Mouse (Mus musculus) forebrain, embryonic 13.5 days (tissue): ENCODE data around the gene 1700011L22Rik. TPM values are rescaled to one million over a fixed set of nuclear protein-coding genes. Genes with fewer than 3 reads are reported as not detected.

Experiments used
- ATAC-seq: fragments of 200-750 bp; cut with Nextera tagmentation; 2 replicates; pipeline ENCODE4 v1.8.0; 2017
- H3K27ac ChIP-seq: fragments of 300-500 bp; sonication (generic); 2 replicates; pipeline ENCODE4 v1.5.1; 2015; ENCODE audit warnings: inconsistent platforms, mild to moderate bottlenecking, moderate library complexity
- H3K27me3 ChIP-seq: fragments of 300-500 bp; sonication (generic); 2 replicates; pipeline ENCODE4 v1.6.1; 2015; ENCODE audit warnings: mild to moderate bottlenecking, inconsistent platforms
- H3K36me3 ChIP-seq: fragments of 300-500 bp; sonication (generic); 2 replicates; pipeline ENCODE4 v1.6.1; 2015; ENCODE audit warnings: mild to moderate bottlenecking, inconsistent platforms; ENCODE audit not compliant: poor library complexity, severe bottlenecking
- H3K4me1 ChIP-seq: fragments of 300-500 bp; sonication (generic); 2 replicates; pipeline ENCODE4 v1.6.1; 2015; ENCODE audit warnings: inconsistent platforms
- H3K4me2 ChIP-seq: fragments of 300-500 bp; sonication (generic); 2 replicates; pipeline ENCODE4 v1.6.1; 2015; ENCODE audit warnings: inconsistent platforms, mild to moderate bottlenecking, moderate library complexity
- H3K4me3 ChIP-seq: fragments of 300-500 bp; sonication (generic); 2 replicates; pipeline ENCODE4 v1.5.1; 2015; ENCODE audit warnings: mild to moderate bottlenecking, inconsistent platforms
- H3K9ac ChIP-seq: fragments of 300-500 bp; sonication (generic); 2 replicates; pipeline ENCODE4 v1.6.1; 2015; ENCODE audit warnings: mild to moderate bottlenecking, inconsistent platforms
- H3K9me3 ChIP-seq: fragments of 300-500 bp; sonication (generic); replicated peaks from 2 replicates; pipeline ENCODE4 v1.6.1; 2016; ENCODE audit warnings: inconsistent platforms
- WGBS: fragments of 180-500 bp; shearing (Covaris S2); methylation state at CpG from one replicate; pipeline ENCODE4 v1.1.7; 2015; 5-methylcytosine and 5-hydroxymethylcytosine counted together
- polyA plus RNA-seq: library from polyadenylated mRNA; unstranded; fragments of >200 nt; fragmentation: Nextera tagmentation; extraction: Ambion mirVana; gene quantifications from 2 replicates; pipeline ENCODE4 v1.2.1, GENCODE M21; 2015

1700011L22Rik gene
- polyA plus RNA-seq, 1 experiment from 2014 or later = not detected

DNA sequence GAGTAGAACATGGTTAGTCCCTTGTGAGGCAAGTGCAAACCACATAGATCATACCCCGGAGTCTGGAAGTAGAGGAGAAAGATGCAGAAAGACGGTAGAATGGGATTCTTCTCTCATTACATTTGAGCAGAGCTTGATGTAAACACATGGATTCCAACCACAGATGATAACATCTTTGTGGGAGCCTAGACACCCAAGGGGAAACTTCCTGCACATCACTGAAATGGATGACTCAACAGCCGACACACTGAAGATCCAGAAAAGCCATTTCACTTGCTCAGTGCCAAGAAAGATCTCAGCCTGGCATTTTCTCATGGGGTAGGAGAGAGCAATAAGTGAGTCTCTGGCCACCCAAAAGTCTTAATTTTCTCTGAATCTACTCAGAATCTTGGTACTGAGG, 20.5 kb downstream of the 1700011L22Rik start:
- H3K9me3 ChIP-seq = peaks cover 6% of the 10 kb centered on the region; the same call in 1 of the 2 replicates
- H3K9ac ChIP-seq = no peak overlapping the region
- no peak overlapping the region for H3K4me3 ChIP-seq
- 96% methylated on average over 3 of the region's 3 CpGs for WGBS
- no peaks in the 10 kb centered on the region for H3K4me1 ChIP-seq
- H3K27ac ChIP-seq = no peak overlapping the region
- H3K36me3 ChIP-seq = no peaks in the 10 kb centered on the region
- ATAC-seq = no peak
- H3K4me2 ChIP-seq = no peak overlapping the region
- H3K27me3 ChIP-seq = no peaks in the 10 kb centered on the region

DNA sequence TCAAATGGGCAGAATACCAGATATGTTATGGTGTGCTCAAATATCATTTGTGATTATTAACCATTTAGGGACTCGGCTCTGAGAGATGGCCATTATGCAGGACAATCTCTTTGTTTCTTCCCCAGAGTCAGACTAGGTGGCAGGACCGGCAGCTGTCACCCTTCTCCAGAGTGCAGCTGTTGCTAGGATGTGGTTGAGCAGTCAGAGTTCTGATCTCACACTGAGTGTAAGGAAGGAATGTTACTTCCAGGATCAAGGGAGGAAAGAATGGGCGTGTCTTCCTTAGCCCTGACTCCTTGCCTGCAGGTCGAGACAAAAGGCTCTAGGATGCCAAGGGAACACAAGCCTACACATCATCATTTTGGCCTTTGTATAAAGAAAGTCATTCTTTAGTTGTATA, 21.2 kb downstream of the 1700011L22Rik start:
- WGBS = 82% methylated on average over 4 of the region's 4 CpGs
- H3K27me3 ChIP-seq = no peaks in the 10 kb centered on the region
- H3K36me3 ChIP-seq = no peaks in the 10 kb centered on the region
- H3K4me3 ChIP-seq = no peak overlapping the region
- H3K9ac ChIP-seq = no peak overlapping the region
- H3K4me2 ChIP-seq = no peak overlapping the region
- no peak for ATAC-seq
- no peak overlapping the region for H3K27ac ChIP-seq
- H3K4me1 ChIP-seq = no peaks in the 10 kb centered on the region
- H3K9me3 ChIP-seq = peaks cover 6% of the 10 kb centered on the region; the same call in 1 of the 2 replicates

DNA sequence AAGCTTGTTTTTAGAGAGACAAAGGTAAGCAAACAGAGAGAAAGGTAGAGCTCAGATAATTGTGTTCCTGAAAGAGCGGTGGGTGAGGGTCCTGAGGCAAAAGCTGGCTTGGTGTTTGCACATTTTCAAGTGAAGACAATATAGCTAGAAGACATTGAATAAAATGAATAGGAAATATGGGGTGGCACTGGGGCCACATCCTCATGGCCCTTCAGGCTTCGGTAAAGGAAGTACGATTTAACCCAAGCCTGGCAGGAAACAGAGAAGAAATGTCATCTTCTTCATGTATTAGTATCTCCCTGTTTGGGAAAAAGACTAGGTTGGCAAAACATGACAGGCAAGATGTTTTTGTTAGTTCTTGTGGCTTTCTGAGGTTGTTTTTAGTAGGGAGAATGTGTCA, 22.3 kb downstream of the 1700011L22Rik start:
- Histone ChIP-seq H3K9ac (no peak overlapping the region), H3K36me3 (no peaks in the 10 kb centered on the region), H3K27me3 (no peaks in the 10 kb centered on the region), H3K4me1 (no peaks in the 10 kb centered on the region), H3K4me2 (no peak overlapping the region), H3K4me3 (no peak overlapping the region), H3K27ac (no peak overlapping the region), H3K9me3 (peaks cover 6% of the 10 kb centered on the region; the same call in 1 of the 2 replicates)
- WGBS = 92% methylated on average over 3 of the region's 3 CpGs
- no peak for ATAC-seq

DNA sequence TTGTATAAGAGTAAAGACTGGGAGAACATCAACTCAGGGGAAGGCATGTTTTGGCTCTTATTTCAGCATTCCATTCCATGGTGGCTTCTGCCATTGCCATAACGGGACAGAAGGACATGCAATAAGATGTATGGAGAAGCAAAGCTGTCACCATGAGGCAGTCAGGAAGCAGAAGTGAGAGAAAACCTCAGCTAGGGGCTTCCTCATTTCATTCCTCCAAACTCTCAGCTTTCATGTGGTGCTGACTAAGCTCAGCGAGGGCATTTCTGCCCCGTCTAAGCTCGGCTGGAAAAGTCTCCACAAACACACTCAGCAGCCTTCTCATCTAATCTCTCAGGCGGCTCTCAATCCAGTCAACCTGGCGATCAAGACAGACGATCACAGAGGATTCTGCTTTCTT, 22.8 kb downstream of the 1700011L22Rik start:
- H3K36me3 ChIP-seq = no peaks in the 10 kb centered on the region
- no peak overlapping the region for H3K9ac ChIP-seq
- H3K4me2 ChIP-seq = no peak overlapping the region
- no peak overlapping the region for H3K27ac ChIP-seq
- peaks cover 6% of the 10 kb centered on the region; the same call in 1 of the 2 replicates for H3K9me3 ChIP-seq
- 89% methylated on average over 7 of the region's 7 CpGs for WGBS
- no peak for ATAC-seq
- H3K4me3 ChIP-seq = no peak overlapping the region
- no peaks in the 10 kb centered on the region for H3K27me3 ChIP-seq
- no peaks in the 10 kb centered on the region for H3K4me1 ChIP-seq

DNA sequence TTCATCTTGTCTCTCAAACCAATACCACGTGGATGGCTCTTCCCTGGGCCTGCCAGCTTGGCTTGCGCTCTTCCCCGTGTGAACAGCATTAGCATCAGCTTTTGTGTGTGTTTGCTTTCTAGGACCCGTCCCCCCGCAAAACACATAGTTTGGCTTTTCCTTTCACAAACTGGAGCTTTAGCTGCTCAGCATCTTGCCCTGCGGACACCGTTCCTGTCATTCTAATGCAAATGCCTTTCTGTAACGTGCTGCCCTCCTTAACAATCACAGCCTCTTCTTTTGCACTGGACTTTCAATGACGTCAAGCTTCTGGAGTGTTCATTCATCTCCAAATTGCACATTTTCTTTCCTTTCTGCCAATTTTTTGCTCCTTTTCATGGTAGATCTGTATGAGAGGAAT, 24.0 kb downstream of the 1700011L22Rik start:
- ATAC-seq = 0 out of 2 replicates have a peak, but pooled peaks have one; percentile 24
- no peaks in the 10 kb centered on the region for H3K36me3 ChIP-seq
- no peak overlapping the region for H3K27ac ChIP-seq
- no peak overlapping the region for H3K4me2 ChIP-seq
- H3K9me3 ChIP-seq = peaks cover 6% of the 10 kb centered on the region; the same call in 1 of the 2 replicates
- H3K4me1 ChIP-seq = no peaks in the 10 kb centered on the region
- no peaks in the 10 kb centered on the region for H3K27me3 ChIP-seq
- WGBS = 20% methylated on average over 9 of the region's 9 CpGs
- H3K9ac ChIP-seq = no peak overlapping the region
- H3K4me3 ChIP-seq = no peak overlapping the region

DNA sequence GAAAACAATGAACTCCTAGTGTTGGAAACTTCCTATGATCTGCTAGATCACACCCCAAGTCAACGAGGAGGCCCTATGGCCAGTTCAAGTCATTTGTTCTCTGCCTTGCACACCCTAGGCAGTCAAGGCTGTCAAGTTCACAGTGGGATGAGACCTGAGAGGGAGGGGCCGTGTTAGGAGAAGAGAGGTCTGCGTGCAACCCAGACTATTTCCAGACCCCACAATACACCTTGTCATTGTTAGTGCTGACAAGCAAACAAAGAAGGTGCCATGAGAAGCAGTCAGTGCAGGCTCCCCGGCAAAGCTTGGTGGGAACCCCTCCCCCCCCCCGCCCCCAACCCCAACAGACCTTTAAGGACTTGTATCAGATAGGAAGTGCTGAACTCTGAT, 25.6 kb downstream of the 1700011L22Rik start:
- Histone ChIP-seq H3K4me1 (no peaks in the 10 kb centered on the region), H3K9me3 (peaks cover 6% of the 10 kb centered on the region; the same call in 1 of the 2 replicates), H3K4me2 (no peak overlapping the region), H3K9ac (no peak overlapping the region), H3K27me3 (no peaks in the 10 kb centered on the region), H3K27ac (no peak overlapping the region), H3K36me3 (no peaks in the 10 kb centered on the region), H3K4me3 (no peak overlapping the region)
- ATAC-seq = 0 out of 2 replicates have a peak, but pooled peaks have one; percentile 43
- 68% methylated on average over 5 of the region's 5 CpGs for WGBS

DNA sequence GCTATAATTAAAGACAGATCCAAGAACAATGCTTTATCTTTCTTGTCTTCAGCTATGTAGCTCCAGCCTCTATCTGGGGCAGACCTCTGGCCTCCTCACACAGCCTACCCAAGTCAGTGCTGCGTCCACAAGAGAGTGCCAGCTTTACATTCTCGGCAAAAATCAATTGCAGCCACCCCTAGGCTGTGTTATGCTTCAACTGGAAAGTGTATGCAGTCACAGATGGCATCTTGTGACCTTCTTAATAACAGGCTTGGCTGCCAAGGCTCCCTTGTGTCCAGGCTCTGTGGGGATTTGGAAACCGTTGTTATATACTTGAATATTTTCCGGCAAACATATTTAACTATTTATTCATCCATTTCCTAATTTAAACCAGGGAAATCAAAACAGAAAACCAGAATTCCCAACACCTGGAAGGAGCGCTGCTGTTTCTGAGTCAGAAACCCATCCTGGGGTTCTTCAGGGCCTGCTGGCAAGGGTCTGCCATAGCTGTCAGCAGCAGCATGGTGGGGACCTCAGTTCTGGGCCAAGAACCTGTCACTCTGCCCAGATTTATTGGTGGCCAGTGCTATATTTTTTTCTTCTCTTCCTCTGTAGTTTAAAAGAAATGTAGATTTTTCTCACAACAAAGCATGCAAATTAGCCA, 26.1 kb downstream of the 1700011L22Rik start:
- Histone ChIP-seq H3K4me3 (no peak overlapping the region), H3K27ac (no peak overlapping the region), H3K4me1 (no peaks in the 10 kb centered on the region), H3K36me3 (no peaks in the 10 kb centered on the region), H3K4me2 (no peak overlapping the region), H3K27me3 (no peaks in the 10 kb centered on the region), H3K9me3 (peaks cover 6% of the 10 kb centered on the region; the same call in 1 of the 2 replicates), H3K9ac (no peak overlapping the region)
- 0 out of 2 replicates have a peak, but pooled peaks have one; percentile 30 for ATAC-seq
- WGBS = 82% methylated on average over 5 of the region's 5 CpGs

DNA sequence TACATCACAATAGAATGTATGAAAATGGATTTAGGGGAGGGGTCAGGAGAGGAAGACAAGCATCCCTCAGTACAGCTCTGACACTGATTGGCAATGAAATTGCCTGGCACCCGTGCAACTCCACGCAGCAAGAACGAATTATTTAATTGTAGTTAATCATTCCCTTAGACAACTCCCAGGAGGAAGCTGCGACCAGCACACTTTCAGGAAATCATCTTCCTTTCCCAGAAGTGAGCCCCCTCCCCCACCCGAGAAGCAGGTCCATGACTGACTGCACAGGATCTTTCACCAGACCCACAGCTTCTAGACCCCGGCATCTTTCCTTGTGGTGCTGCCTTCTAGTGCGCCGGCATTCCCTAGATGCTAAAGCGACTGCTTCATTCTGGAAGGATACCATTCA, 36.7 kb downstream of the 1700011L22Rik start:
- no peaks in the 10 kb centered on the region for H3K27me3 ChIP-seq
- ATAC-seq = no peak
- no peak overlapping the region for H3K4me3 ChIP-seq
- no peak overlapping the region for H3K9ac ChIP-seq
- H3K27ac ChIP-seq = no peak overlapping the region
- peaks cover 28% of the 10 kb centered on the region for H3K4me1 ChIP-seq
- no peaks in the 10 kb centered on the region for H3K9me3 ChIP-seq
- no peak overlapping the region for H3K4me2 ChIP-seq
- 69% methylated on average over 9 of the region's 9 CpGs for WGBS
- H3K36me3 ChIP-seq = no peaks in the 10 kb centered on the region

DNA sequence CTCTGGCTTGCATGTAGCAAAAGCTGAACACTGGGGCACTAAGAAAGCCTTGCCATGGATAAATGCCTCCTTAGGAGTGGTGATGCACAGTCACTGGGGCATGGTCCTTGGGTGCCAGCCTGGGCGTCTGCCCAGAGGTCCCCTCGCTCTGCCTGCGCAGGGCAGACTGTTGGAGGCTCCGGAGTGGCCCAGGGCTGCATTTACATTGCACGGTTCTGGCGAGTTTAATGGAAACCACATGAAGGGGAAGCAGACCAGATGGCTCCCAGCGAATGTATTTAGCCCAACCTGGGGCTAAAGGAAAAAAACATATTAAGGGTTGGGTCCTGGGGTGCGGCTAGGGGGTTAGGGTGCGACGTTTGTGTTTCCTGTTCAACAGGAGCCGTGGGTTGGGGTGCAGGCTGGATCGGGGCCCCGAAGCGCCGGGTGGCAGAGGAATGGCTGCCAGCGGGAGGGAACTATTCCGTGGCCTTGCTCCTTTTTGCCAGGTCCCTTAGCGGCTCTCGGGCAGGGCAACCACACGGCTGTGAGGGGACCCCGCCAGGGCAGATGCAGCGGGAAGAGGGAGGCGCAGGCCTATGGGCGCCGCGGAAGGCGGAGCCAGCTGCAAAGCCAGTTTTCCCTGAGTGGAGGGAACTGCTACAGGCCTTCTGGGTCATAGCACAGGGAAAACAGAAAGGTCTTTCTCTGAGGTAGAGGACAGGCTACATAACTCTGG, 38.6 kb downstream of the 1700011L22Rik start:
- H3K4me2 ChIP-seq = peak overlapping the region; percentile 64
- H3K9ac ChIP-seq = peak overlapping the region; percentile 66
- no peaks in the 10 kb centered on the region for H3K27me3 ChIP-seq
- H3K9me3 ChIP-seq = no peaks in the 10 kb centered on the region
- peak; percentile 78 for ATAC-seq
- WGBS = 6% methylated on average over 27 of the region's 27 CpGs
- H3K4me1 ChIP-seq = peaks cover 28% of the 10 kb centered on the region
- no peak overlapping the region; the same call in 1 of the 2 replicates for H3K27ac ChIP-seq
- peak overlapping the region; percentile 38 for H3K4me3 ChIP-seq
- no peaks in the 10 kb centered on the region for H3K36me3 ChIP-seq

DNA sequence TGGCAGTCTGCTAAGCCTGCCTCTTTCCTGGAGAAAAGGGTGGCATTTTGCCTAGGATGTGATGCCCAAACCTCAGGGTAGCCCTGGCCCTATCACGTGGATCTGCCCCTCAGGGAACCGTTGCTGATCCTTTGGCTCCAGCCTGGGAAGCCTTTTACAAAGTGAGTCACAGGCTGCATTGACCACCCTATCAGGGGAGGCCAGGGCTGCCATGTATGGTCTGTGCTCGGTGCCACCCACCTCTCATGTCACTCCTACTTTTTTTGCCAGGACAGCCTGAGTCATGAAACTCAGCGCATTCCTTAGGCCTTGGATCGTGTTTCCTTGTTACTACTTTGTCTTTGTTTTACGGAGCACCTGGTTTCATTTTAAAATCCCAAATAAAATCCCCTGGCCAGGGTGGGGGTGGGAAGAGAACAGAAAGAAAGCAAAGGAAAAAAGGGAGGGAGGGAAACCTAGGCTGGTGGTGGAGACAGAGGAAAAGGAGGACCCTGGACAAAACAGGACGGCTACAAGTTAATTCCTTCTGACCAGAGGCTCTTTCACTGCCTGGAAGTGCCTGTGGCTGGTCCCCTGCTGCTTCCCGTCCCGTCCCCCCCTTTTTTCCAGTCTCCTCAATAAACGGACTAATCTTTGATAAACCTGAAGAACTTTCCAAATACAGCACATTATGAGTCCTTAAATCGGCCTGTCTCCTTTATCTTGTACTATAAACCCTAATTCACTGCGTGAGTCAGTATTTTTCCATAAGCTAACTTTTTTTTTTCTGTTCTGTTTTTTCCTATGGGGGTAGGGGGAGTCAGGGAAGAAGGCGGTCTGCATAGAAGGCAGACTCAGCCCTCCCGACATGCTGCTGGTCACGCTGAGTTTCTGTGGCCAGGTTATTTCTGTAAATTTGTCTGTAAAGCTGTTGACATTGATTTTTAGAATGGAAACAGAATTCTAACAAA, 39.4 kb downstream of the 1700011L22Rik start:
- Histone ChIP-seq H3K27me3 (no peaks in the 10 kb centered on the region), H3K4me2 (peak overlapping the region; percentile 64), H3K27ac (peak overlapping the region; percentile 14; the same call in 1 of the 2 replicates), H3K4me3 (no peak overlapping the region), H3K4me1 (peaks cover 28% of the 10 kb centered on the region), H3K9me3 (no peaks in the 10 kb centered on the region), H3K36me3 (no peaks in the 10 kb centered on the region), H3K9ac (peak overlapping the region; percentile 66; the same call in 1 of the 2 replicates)
- WGBS = 10% methylated on average over 15 of the region's 15 CpGs
- ATAC-seq = peak; percentile 75

DNA sequence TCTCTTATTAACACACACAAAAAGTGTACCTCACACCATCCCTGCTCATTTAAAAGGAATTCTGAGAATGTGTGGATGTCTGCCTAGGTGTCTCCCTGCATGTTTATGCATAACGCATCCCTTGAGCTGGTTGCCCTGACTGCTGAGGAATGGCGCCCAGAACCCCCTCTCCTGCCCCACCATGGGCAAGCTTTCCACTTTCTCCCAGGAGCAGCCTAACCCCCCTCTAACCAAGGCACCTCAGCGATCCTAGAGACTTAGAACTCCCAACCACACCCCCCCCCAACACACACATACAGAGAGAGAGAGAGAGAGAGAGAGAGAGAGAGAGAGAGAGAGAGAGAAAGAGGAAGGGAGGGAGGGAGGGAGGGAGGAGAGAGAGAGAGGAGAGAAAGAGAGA, 40.2 kb downstream of the 1700011L22Rik start:
- Histone ChIP-seq H3K9me3 (no peaks in the 10 kb centered on the region), H3K27ac (no peak overlapping the region), H3K4me2 (no peak overlapping the region), H3K4me1 (peaks cover 28% of the 10 kb centered on the region), H3K4me3 (no peak overlapping the region), H3K9ac (no peak overlapping the region), H3K36me3 (no peaks in the 10 kb centered on the region), H3K27me3 (no peaks in the 10 kb centered on the region)
- 41% methylated on average over 3 of the region's 3 CpGs for WGBS
- no peak; the same call in 1 of the 2 replicates for ATAC-seq
